Mouse (Mus musculus): ENCODE data around the gene Iqcf5.

Gene Iqcf5

GRCm38 (mm10) chr9:106514273-106514672 lies at the start of gene Iqcf5:
Iqcf5 (plus strand) TSS chr9:106514573.
- no peak for DNase-seq

- DNase-seq = peak; percentile 93 to 95
Observed at GRCm38 (mm10) chr9:106464751-106465541, 49.4 kb upstream of the Iqcf5 start.

- DNase-seq = peak; percentile 95 to 96
Observed at GRCm38 (mm10) chr9:106465571-106466200, 48.7 kb upstream of the Iqcf5 start, which contains the start of gene Gpr62. Gpr62 (minus strand) TSS chr9:106465938.

DNA sequence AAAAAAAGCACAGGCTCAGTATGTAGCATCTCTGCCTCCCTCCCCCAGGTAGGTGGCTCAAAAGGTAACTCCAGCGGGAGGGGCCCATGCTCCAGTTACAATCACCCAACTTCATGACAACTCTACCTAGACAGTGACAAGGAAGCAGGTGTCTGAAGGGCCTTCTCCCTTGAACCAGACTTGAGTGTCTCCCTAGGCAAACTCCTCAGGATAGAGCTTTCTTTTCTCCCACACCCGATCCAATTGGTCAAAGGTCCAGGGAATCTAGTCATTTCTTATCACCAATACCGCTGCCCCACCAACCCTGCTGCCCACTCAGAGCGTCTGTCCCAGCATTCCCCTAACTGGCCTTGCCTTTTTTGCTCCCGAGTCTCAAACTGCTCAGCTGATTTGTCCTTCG lies 47.7 kb upstream of the Iqcf5 start:
- no peak for DNase-seq

- no peak for DNase-seq
Observed at GRCm38 (mm10) chr9:106467746-106468145, 46.6 kb upstream of the Iqcf5 start.

GRCm38 (mm10) chr9:106469317-106469716 lies 45.1 kb upstream of the Iqcf5 start:
- no peak for DNase-seq

DNA sequence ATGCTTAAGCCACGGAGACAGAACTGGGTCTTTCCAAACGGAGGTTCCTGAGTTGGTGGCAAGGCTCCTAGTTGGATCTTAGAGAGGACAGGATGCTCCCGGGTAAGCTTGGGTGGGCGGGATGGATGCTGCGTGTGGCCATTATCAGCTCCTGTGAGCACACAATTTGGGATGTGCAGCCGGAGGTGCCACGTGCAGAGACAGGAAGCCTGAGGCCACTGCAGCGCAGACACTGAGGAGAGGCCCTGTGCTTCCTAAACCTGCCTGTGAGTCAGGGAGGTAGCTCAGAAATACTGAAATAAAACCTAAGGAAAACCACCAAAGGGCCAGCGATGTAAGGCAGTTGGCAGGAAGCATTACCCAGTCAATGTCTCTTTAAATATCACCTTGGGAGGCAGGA lies 44.6 kb upstream of the Iqcf5 start:
- DNase-seq = no peak

DNA sequence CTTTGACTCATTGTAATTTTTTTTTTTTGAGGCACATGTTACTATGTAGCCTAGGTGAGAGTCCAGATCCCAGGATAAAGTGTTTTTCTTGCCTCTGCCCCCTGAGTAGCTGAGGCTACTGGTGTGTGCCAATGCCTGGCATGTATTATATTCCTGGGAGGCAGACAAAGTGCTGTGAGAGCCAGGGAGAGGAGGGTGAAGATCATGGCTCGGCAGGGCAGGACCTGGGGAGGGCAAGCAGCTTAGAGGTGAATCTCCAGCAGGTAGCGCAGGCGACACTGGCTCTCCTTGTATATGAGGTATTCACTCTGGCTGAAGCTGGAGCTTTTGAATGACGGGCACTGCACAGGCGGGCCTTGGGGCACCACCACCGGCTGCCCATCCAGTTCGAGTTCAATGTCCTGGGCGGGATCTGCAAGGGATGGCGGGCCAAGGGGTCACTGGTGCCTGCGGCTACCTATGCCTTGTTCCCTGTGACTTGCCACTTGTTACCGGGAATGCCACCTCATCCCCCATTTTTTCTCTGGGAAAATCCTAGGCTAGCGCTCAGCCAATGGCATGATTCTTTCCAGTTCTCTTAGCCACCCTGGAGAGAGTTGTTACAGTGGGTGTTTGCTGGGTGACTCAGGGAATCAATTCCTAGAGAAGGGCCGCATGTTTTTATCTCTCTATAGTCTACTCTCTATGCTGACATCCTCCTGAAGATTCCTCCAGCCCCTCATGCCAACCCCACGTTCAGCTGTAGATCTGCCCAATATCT lies 43.2 kb upstream of the Iqcf5 start:
- DNase-seq = peak in 1 of 2 experiments; percentile 11

DNA sequence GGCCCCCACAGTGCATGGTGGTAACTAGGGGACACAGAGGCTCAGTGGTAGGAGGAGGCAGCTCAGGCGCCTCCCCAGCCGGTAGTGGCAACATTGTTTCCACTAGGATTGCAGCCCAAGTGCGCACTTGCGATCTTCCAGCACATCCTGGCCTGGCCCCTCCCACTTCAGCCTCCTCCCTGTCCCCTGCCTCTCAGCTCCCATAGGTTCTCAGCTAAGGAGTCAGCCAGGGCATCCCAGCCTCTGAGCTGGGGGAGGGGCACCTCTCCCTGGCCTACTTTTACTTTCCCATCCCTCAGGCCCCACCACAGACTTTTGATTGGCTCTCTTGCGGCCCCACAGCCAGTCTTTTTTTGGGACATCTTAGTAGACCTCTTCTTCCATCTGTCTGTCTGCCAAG lies 42.5 kb upstream of the Iqcf5 start:
- peak; percentile 54 to 60 for DNase-seq

DNA sequence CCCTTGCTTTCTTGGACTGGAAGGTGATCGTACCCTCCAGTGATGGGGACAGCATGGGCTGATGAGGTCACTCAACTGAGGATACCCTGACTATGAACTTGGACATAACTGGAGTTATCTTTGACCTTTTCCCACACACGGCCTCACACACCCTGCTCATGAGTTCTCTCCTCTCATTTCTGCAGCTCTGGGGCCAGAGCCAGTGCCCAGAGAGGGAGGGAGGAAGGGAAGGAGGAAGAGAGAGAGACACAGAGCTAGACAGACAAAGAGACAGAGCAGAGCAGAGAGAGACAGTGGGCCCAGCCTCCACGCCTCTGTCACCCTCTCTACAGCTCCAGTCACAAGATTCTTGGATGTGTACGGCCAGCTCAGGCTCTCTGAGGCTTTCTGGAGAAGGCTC lies 42.1 kb upstream of the Iqcf5 start:
- no peak for DNase-seq

GRCm38 (mm10) chr9:106473081-106473752 lies 41.2 kb upstream of the Iqcf5 start:
- DNase-seq = peak; percentile 34 to 42

DNA sequence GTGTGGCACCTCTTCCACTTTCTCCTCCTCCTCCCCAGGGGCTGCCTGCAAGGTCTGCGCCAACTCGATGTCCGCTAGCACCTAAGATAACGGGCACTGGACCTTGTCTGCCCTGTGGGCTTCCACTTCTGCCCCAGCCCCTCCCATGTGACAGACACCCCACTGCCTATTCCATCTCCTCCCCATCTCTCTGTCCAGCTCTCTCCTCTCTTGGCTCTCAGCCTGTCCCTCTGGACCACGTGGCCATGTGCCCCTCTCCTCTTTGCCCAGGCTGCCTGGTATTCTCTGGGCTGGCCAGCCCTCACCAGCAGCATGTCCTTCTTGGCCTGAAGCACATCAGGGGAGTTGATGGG lies 40.6 kb upstream of the Iqcf5 start:
- DNase-seq = peak; percentile 53 to 55

GRCm38 (mm10) chr9:106474456-106474855 lies 39.9 kb upstream of the Iqcf5 start:
- peak; percentile 90 for DNase-seq

DNA sequence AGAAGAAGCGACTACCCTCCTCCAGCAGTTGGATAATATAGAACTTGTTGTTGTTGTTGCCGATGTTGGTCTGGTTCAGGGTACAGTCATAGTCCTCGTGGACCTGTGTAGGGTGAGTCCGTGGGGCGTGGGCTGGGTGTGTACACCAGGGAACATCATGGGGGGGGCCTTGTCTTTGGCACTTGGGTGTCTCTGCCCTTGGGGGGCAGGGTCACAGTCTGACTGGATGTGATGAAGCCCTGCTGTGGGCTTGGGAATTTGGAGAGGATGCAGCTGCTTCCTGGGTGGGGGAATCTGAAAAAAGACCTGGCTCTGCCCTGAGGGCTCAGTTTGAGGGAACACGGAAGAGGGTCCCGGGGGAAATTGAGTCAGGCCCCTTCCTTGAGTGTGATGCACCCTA lies 39.3 kb upstream of the Iqcf5 start:
- peak; percentile 36 to 38 for DNase-seq

DNA sequence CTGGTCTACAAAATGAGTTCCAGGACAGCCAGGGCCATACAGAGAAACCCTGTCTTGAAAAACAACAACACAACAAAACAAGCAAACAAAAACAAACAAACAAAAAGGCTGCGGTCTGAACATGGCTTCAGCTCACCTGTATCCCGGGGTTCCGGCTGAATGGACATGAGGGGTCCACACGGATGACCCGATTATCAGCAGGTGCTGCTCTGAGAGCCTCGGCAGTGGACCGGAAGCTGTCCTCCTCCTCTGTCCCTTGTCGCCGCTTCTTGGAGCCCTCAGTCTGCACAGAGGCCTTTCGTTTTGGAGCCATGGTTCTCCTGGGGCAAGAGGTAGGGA lies 38.7 kb upstream of the Iqcf5 start, which contains the start of gene Rrp9:
Gene Rrp9, plus strand, starts transcription at position 301 of the 339 bp plus-strand sequence.
- peak in 1 of 2 experiments; percentile 29 for DNase-seq

- DNase-seq = no peak
Observed at GRCm38 (mm10) chr9:106476002-106476923, 38.1 kb upstream of the Iqcf5 start.

GRCm38 (mm10) chr9:106476924-106477484 lies 37.4 kb upstream of the Iqcf5 start, which contains the start of gene Parp3:
Parp3 (minus strand) TSS chr9:106476949.
- peak; percentile 98 to 99 for DNase-seq

GRCm38 (mm10) chr9:106477649-106478048 lies 36.7 kb upstream of the Iqcf5 start:
- DNase-seq = peak in 1 of 2 experiments; percentile 28

- DNase-seq = peak in 1 of 2 experiments; percentile 1
Observed at GRCm38 (mm10) chr9:106478101-106478500, 36.3 kb upstream of the Iqcf5 start.

GRCm38 (mm10) chr9:106480541-106480940 lies 33.8 kb upstream of the Iqcf5 start:
- peak in 1 of 2 experiments; percentile 1 for DNase-seq

DNA sequence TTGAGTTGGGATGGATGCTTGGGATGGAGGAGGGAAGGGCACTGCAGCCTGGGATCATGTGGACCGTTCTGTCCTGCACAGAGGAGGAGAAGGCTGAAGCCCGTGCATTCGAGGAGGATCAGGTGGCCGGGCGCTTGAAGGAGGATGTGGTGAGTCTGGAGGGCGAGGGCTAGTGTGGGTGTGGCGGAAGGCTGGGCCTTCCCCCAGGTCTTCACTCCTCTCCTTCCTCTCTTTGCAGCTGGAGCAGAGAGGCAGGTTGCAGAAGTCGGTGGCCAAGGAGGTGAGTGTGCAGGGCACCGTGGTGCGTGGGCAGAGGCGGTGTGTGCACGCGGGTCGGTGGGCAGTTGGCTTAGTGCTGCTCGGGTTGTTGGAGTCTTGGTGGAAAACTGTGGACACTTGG lies 33.3 kb upstream of the Iqcf5 start:
- peak in 1 of 2 experiments; percentile 2 for DNase-seq

All from cerebellum, postnatal 10 days (tissue).